ENCODE assay signal across 9 mouse cellular contexts in the genomic region with DNA sequence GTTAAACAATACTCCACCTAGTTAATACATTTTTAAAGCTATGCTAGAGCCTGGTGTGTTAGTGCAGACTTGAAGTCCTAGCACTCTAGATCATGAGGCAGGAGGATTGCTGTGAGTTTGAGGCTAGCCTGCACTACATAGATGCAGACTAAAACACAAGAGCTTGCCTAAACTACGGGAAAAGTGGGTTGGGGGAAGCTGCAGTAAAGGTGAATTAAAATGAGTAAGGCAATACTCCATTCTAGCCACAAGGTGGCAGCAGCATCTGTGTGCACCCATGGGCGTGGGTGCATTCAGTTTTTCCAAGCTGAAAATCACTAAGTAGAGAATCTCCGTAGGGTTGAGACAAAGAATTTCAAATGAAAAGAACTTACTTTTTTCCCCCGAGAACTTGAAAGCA. TPM values are rescaled to one million over a fixed set of nuclear protein-coding genes. Genes with fewer than 3 reads are reported as not detected.
DNase-seq lines count a peak whose midpoint lies in the region; ATAC-seq and TF ChIP-seq lines count a peak whose summit lies in the region.
"Had no signal": no experiment of that assay in that cellular context is flagged by ENCODE, and none has a peak within 500 bp of the region (broad histone marks: within the 10 kb centered on the region; RNA-seq: fewer than 3 reads in every experiment).

No protein-coding gene starts in this region.

- no peak for DNase-seq in heart, postnatal 0 days (ENCODE audit: low spot score)
- DNase-seq in heart, postnatal 36 days, result no peak
- peak; percentile 28 to 38 for DNase-seq in B cell, adult 2 months
- DNase-seq in hindbrain, embryonic 11.5 days (ENCODE audit: low spot score), result peak; percentile 61
- peak; percentile 85 for DNase-seq in midbrain, embryonic 14.5 days
- no peak for DNase-seq in adrenal gland, adult 18-20 months (ENCODE audit: low spot score in 2 of 2)
- no peak for DNase-seq in right cerebral cortex, postnatal 4 days

- no peaks in the 10 kb centered on the region for H3K36me3 ChIP-seq in heart, postnatal 0 days (replicated peaks; ENCODE audit: control insufficient read depth, insufficient read depth, low read length)
- H3K36me3 ChIP-seq in hindbrain, embryonic 11.5 days (ENCODE audit: control insufficient read depth, insufficient read depth, low read length), result no peaks in the 10 kb centered on the region
- peaks cover 23% of the 10 kb centered on the region for H3K36me3 ChIP-seq in midbrain, embryonic 14.5 days (ENCODE audit: control insufficient read depth, insufficient read depth, low read length)

- H3K4me3 ChIP-seq in heart, postnatal 0 days (ENCODE audit: low read depth, low read length), result no peak overlapping the region
- no peak overlapping the region for H3K4me3 ChIP-seq in bone marrow, adult 2 months (replicated peaks; ENCODE audit: control insufficient read depth, low read depth, low read length)
- H3K4me3 ChIP-seq in hindbrain, embryonic 11.5 days (ENCODE audit: low read depth, low read length), result no peak overlapping the region
- no peak overlapping the region for H3K4me3 ChIP-seq in midbrain, embryonic 14.5 days (replicated peaks; ENCODE audit: low read depth, low read length)
- H3K4me3 ChIP-seq: limb, embryonic 13.5 days had no signal

- no peak for TF ChIP-seq POLR2A in bone marrow, adult 2 months (IDR thresholded peaks at IDR 0.05; ENCODE audit: borderline replicate concordance, control insufficient read depth, low read depth, low read length)

- TF ChIP-seq CTCF in heart, postnatal 0 days (IDR thresholded peaks at IDR 0.05; ENCODE audit: low read depth), result peak; percentile 88
- peak; percentile 77 for TF ChIP-seq CTCF in bone marrow, adult 2 months (IDR thresholded peaks at IDR 0.05; ENCODE audit: control insufficient read depth, insufficient read depth, low read length)

- no peaks in the 10 kb centered on the region for H3K9me3 ChIP-seq in heart, postnatal 0 days (replicated peaks; ENCODE audit: control insufficient read depth, low read length)
- no peaks in the 10 kb centered on the region for H3K9me3 ChIP-seq in hindbrain, embryonic 11.5 days (ENCODE audit: control insufficient read depth, low read length)
- H3K9me3 ChIP-seq in midbrain, embryonic 14.5 days (ENCODE audit: control insufficient read depth, low read length), result no peaks in the 10 kb centered on the region
- H3K9me3 ChIP-seq: limb, embryonic 13.5 days had no signal

- 10% methylated on average over 4 of the region's 4 CpGs for WGBS in heart, postnatal 0 days
- WGBS in bone marrow, adult 2 months, result 27% methylated on average over 4 of the region's 4 CpGs
- WGBS in hindbrain, embryonic 11.5 days, result 48% methylated on average over 4 of the region's 4 CpGs
- WGBS in midbrain, embryonic 14.5 days, result 33% methylated on average over 4 of the region's 4 CpGs

- H3K27me3 ChIP-seq in heart, postnatal 0 days (ENCODE audit: control insufficient read depth, insufficient read depth, low read length), result no peaks in the 10 kb centered on the region
- no peaks in the 10 kb centered on the region for H3K27me3 ChIP-seq in hindbrain, embryonic 11.5 days (ENCODE audit: control insufficient read depth, insufficient read depth, low read length)
- H3K27me3 ChIP-seq in midbrain, embryonic 14.5 days (ENCODE audit: control insufficient read depth, insufficient read depth, low read length), result no peaks in the 10 kb centered on the region
- H3K27me3 ChIP-seq: limb, embryonic 13.5 days had no signal

- intact Hi-C loops in heart, postnatal 36 days (cut with DNase I), result loop anchor here (1.0 to 2.0 kb wide), 2 partner anchors 360 to 492 kb away; no protein-coding TSS in a partner anchor

- no peak overlapping the region for H3K27ac ChIP-seq in heart, postnatal 0 days (ENCODE audit: low read depth)
- H3K27ac ChIP-seq in bone marrow, adult 2 months (ENCODE audit: control insufficient read depth, insufficient read depth, low read depth, low read length, poor library complexity), result no peak overlapping the region
- H3K27ac ChIP-seq in hindbrain, embryonic 11.5 days (ENCODE audit: low read depth, low read length), result no peak overlapping the region
- no peak overlapping the region for H3K27ac ChIP-seq in midbrain, embryonic 14.5 days (replicated peaks; ENCODE audit: low read depth, low read length)
- H3K27ac ChIP-seq: limb, embryonic 13.5 days had no signal

- TF ChIP-seq EP300 in heart, postnatal 0 days (IDR thresholded peaks at IDR 0.05; ENCODE audit: low read depth), result no peak

- no peak for ATAC-seq in heart, postnatal 0 days (ENCODE audit: insufficient read depth, low read depth)
- peak; percentile 34; the same call in 1 of the 2 replicates for ATAC-seq in hindbrain, embryonic 11.5 days (ENCODE audit: low FRiP score)
- no peak for ATAC-seq in midbrain, embryonic 14.5 days (ENCODE audit: low FRiP score, low TSS enrichment)

- 0 out of 2 replicates have a peak, but pooled peaks cover 8% of the 10 kb centered on the region for H3K4me1 ChIP-seq in heart, postnatal 0 days (ENCODE audit: control insufficient read depth, insufficient read depth)
- no peaks in the 10 kb centered on the region for H3K4me1 ChIP-seq in bone marrow, adult 2 months (ENCODE audit: control insufficient read depth, insufficient read depth, low read length)
- no peaks in the 10 kb centered on the region for H3K4me1 ChIP-seq in hindbrain, embryonic 11.5 days (replicated peaks; ENCODE audit: control insufficient read depth, insufficient read depth, low read length)
- H3K4me1 ChIP-seq in midbrain, embryonic 14.5 days (ENCODE audit: control insufficient read depth, insufficient read depth, low read length), result no peaks in the 10 kb centered on the region

- H3K4me2 ChIP-seq in heart, postnatal 0 days (ENCODE audit: low read depth, low read length), result no peak overlapping the region
- no peak overlapping the region for H3K4me2 ChIP-seq in hindbrain, embryonic 11.5 days (replicated peaks; ENCODE audit: low read depth, low read length)
- no peak overlapping the region for H3K4me2 ChIP-seq in midbrain, embryonic 14.5 days (ENCODE audit: low read length)
- H3K4me2 ChIP-seq: limb, embryonic 13.5 days had no signal

- H3K9ac ChIP-seq in heart, postnatal 0 days (replicated peaks; ENCODE audit: low read depth, low read length), result no peak overlapping the region
- no peak overlapping the region for H3K9ac ChIP-seq in hindbrain, embryonic 11.5 days (ENCODE audit: low read depth, low read length)
- H3K9ac ChIP-seq in midbrain, embryonic 14.5 days (replicated peaks; ENCODE audit: low read length), result no peak overlapping the region
- H3K9ac ChIP-seq: limb, embryonic 13.5 days had no signal

RNA-seq across cellular contexts. Expression of a gene that starts 7.1 kb away (rescaled TPM):
- 1.8 and 3.7 TPM in 2 replicates for total RNA-seq in heart, postnatal 0 days (2014; rRNA removed; ENCODE audit: low replicate concordance)
- polyA plus RNA-seq in heart, postnatal 0 days (2015; fragmentation: Nextera tagmentation; extraction: Ambion mirVana), result 4.3 TPM in 2 replicates
- 1 to 10 TPM; 1.8 to 2.1 TPM for total RNA-seq in heart, postnatal 36 days (2021)
- polyA plus RNA-seq in bone marrow, adult 2 months (2011; ENCODE audit: insufficient read depth, insufficient read length, low replicate concordance, missing spikeins), result 0.25 TPM in 1 of 2 replicates, not detected in the other
- 12.3 and 13.6 TPM in 2 replicates for polyA plus RNA-seq in hindbrain, embryonic 11.5 days (2014; fragmentation: Nextera tagmentation; extraction: Ambion mirVana)
- 92.3 and 101 TPM in 2 replicates for polyA plus RNA-seq in midbrain, embryonic 14.5 days (2014; fragmentation: Nextera tagmentation; extraction: Ambion mirVana)
- total RNA-seq in adrenal gland, adult 18-20 months (2021), result 1 to 10 TPM; 4.8 to 5.0 TPM

Comparison
In these comparisons a context has a peak if more than half of its experiments do, and no peak if none do; other contexts are left out.
1. DNase-seq: peak in B cell, adult 2 months (2 of 2), hindbrain, embryonic 11.5 days (single experiment) and midbrain, embryonic 14.5 days (single experiment); none in heart, postnatal 0 days (single experiment), heart, postnatal 36 days (0 of 2), adrenal gland, adult 18-20 months (0 of 2) and right cerebral cortex, postnatal 4 days (single experiment).